19 mouse cellular contexts compared by ENCODE assay signal in genomic region chr16:13804666-13805065, GRCm38 (mm10). TPM values are rescaled to one million over a fixed set of nuclear protein-coding genes. Genes with fewer than 3 reads are reported as not detected.
DNase-seq lines count a peak whose midpoint lies in the region; ATAC-seq and TF ChIP-seq lines count a peak whose summit lies in the region.
"Had no signal": no experiment of that assay in that cellular context is flagged by ENCODE, and none has a peak within 500 bp of the region (broad histone marks: within the 10 kb centered on the region; RNA-seq: fewer than 3 reads in every experiment).

No protein-coding gene starts in this region.

- H3K4me3 ChIP-seq in intestine, postnatal 0 days (ENCODE audit: low read depth, low read length) = no peak overlapping the region
- no peak overlapping the region for H3K4me3 ChIP-seq in intestine, embryonic 16.5 days (ENCODE audit: low read length)
- H3K4me3 ChIP-seq: embryonic facial prominence, embryonic 15.5 days; forebrain, embryonic 10.5 days; heart, embryonic 13.5 days; limb, embryonic 12.5 days; midbrain, embryonic 15.5 days had no signal

- H3K4me1 ChIP-seq in intestine, postnatal 0 days (replicated peaks; ENCODE audit: control insufficient read depth, insufficient read depth, low read length) = no peaks in the 10 kb centered on the region
- H3K4me1 ChIP-seq in intestine, embryonic 16.5 days (ENCODE audit: control insufficient read depth, insufficient read depth, low read length) = no peaks in the 10 kb centered on the region
- H3K4me1 ChIP-seq: embryonic facial prominence, embryonic 15.5 days; forebrain, embryonic 10.5 days; heart, embryonic 13.5 days; limb, embryonic 12.5 days; midbrain, embryonic 15.5 days had no signal

- H3K9me3 ChIP-seq in intestine, postnatal 0 days (ENCODE audit: control insufficient read depth) = no peaks in the 10 kb centered on the region
- no peaks in the 10 kb centered on the region for H3K9me3 ChIP-seq in intestine, embryonic 16.5 days (ENCODE audit: control insufficient read depth, low read length)
- H3K9me3 ChIP-seq: embryonic facial prominence, embryonic 15.5 days; forebrain, embryonic 10.5 days; heart, embryonic 13.5 days; limb, embryonic 12.5 days; midbrain, embryonic 15.5 days had no signal

- no peak overlapping the region for H3K9ac ChIP-seq in intestine, postnatal 0 days (ENCODE audit: low read depth, low read length)
- H3K9ac ChIP-seq in intestine, embryonic 16.5 days (ENCODE audit: low read depth, low read length) = no peak overlapping the region
- H3K9ac ChIP-seq: embryonic facial prominence, embryonic 15.5 days; heart, embryonic 13.5 days; limb, embryonic 12.5 days; midbrain, embryonic 15.5 days had no signal

- TF ChIP-seq CTCF in intestine, postnatal 0 days (IDR thresholded peaks at IDR 0.05; ENCODE audit: low read depth) = peak; percentile 42

- DNase-seq in cerebellum, adult 9-11 months = peak; percentile 30
- no peak for DNase-seq in cerebellum, postnatal 10 days
- DNase-seq in right cerebral cortex, adult 2 months (ENCODE audit: low spot score in 2 of 2) = peak; percentile 26 to 38
- no peak for DNase-seq in right cerebral cortex, postnatal 10 days (ENCODE audit: low spot score in 2 of 2)
- peak; percentile 45 for DNase-seq in telencephalon, adult 2 months (ENCODE audit: low read depth, low spot score)
- no peak for DNase-seq in yolk sac, embryonic 10.5 days (ENCODE audit: low spot score)
- DNase-seq: embryo, embryonic 11 days; gastrocnemius, postnatal 25 days; lung, postnatal 36 days; right cerebral cortex, postnatal 25 days; thymus, postnatal 14 days had no signal

- 85% methylated on average over 5 of the region's 5 CpGs for WGBS in intestine, postnatal 0 days
- WGBS in intestine, embryonic 16.5 days = 83% methylated on average over 5 of the region's 5 CpGs

- H3K27ac ChIP-seq in intestine, postnatal 0 days (ENCODE audit: low read depth, low read length) = no peak overlapping the region
- no peak overlapping the region for H3K27ac ChIP-seq in intestine, embryonic 16.5 days (ENCODE audit: low read length)
- H3K27ac ChIP-seq: embryonic facial prominence, embryonic 15.5 days; forebrain, embryonic 10.5 days; heart, embryonic 13.5 days; limb, embryonic 12.5 days; midbrain, embryonic 15.5 days had no signal

- H3K36me3 ChIP-seq in intestine, postnatal 0 days (ENCODE audit: control insufficient read depth, insufficient read depth) = peaks cover 72% of the 10 kb centered on the region
- peaks cover 25% of the 10 kb centered on the region for H3K36me3 ChIP-seq in intestine, embryonic 16.5 days (ENCODE audit: control insufficient read depth, insufficient read depth, low read length)

- H3K4me2 ChIP-seq in intestine, postnatal 0 days (replicated peaks; ENCODE audit: low read depth) = no peak overlapping the region
- H3K4me2 ChIP-seq in intestine, embryonic 16.5 days (ENCODE audit: low read depth, low read length) = no peak overlapping the region
- H3K4me2 ChIP-seq: embryonic facial prominence, embryonic 15.5 days; heart, embryonic 13.5 days; limb, embryonic 12.5 days; midbrain, embryonic 15.5 days had no signal

- ATAC-seq in intestine, postnatal 0 days = no peak
- ATAC-seq in intestine, embryonic 16.5 days = no peak
- ATAC-seq: midbrain, embryonic 15.5 days; Patski had no signal

- H3K27me3 ChIP-seq in intestine, postnatal 0 days (replicated peaks; ENCODE audit: control insufficient read depth, insufficient read depth, low read length) = no peaks in the 10 kb centered on the region
- no peaks in the 10 kb centered on the region for H3K27me3 ChIP-seq in intestine, embryonic 16.5 days (replicated peaks; ENCODE audit: control insufficient read depth, insufficient read depth, low read length)
- H3K27me3 ChIP-seq: embryonic facial prominence, embryonic 15.5 days; heart, embryonic 13.5 days; limb, embryonic 12.5 days; midbrain, embryonic 15.5 days; Patski had no signal

RNA-seq across cellular contexts. Expression of gene Ntan1, which starts 14.0 kb away (rescaled TPM):
- polyA plus RNA-seq in intestine, postnatal 0 days (2015; fragmentation: Nextera tagmentation; extraction: Ambion mirVana) = 115 and 119 TPM in 2 replicates
- polyA plus RNA-seq in intestine, embryonic 16.5 days (2015; fragmentation: Nextera tagmentation; extraction: Ambion mirVana) = 143 and 148 TPM in 2 replicates

RNA-seq across cellular contexts. Expression of gene Rrn3, which starts 24.2 kb away (rescaled TPM):
- polyA plus RNA-seq in intestine, postnatal 0 days (2015; fragmentation: Nextera tagmentation; extraction: Ambion mirVana) = 22.6 and 24.2 TPM in 2 replicates
- 43.8 and 46.1 TPM in 2 replicates for polyA plus RNA-seq in intestine, embryonic 16.5 days (2015; fragmentation: Nextera tagmentation; extraction: Ambion mirVana)

Comparison
In these comparisons a context has a peak if more than half of its experiments do, and no peak if none do; other contexts are left out.
1. DNase-seq: peak in cerebellum, adult 9-11 months (single experiment), right cerebral cortex, adult 2 months (2 of 2) and telencephalon, adult 2 months (single experiment); none in cerebellum, postnatal 10 days (0 of 2), right cerebral cortex, postnatal 10 days (0 of 2) and yolk sac, embryonic 10.5 days (single experiment).